In the genomic region with DNA sequence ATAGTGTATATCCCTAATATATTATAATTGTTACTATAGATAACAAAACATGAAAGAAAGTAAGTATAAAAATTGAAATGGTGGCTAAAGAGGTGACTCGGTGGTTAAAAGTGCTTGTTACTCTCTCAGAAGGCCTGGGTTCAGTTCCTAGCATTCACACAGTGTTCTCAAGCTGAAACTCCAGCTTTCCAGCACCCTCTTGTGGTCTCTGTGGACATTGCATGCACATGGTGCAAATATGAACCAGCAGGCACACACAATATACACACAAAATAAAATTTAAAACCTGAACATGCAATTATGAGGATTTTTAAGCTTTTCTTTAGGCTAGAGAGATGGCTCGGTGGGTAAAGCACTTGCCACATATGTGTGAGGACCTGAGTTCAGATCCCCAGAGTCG, we compare ENCODE assay signal across 17 mouse cellular contexts. TPM values are rescaled to one million over a fixed set of nuclear protein-coding genes. Genes with fewer than 3 reads are reported as not detected.
DNase-seq lines count a peak whose midpoint lies in the region; ATAC-seq and TF ChIP-seq lines count a peak whose summit lies in the region.
"Had no signal": no experiment of that assay in that cellular context is flagged by ENCODE, and none has a peak within 500 bp of the region (broad histone marks: within the 10 kb centered on the region; RNA-seq: fewer than 3 reads in every experiment).

No protein-coding gene starts in this region.

- H3K4me1 ChIP-seq in forebrain, postnatal 0 days (ENCODE audit: insufficient read depth), result no peaks in the 10 kb centered on the region
- H3K4me1 ChIP-seq in forebrain, embryonic 14.5 days (ENCODE audit: control insufficient read depth, insufficient read depth, low read length), result no peaks in the 10 kb centered on the region
- peaks cover 2% of the 10 kb centered on the region; the same call in 1 of the 2 replicates for H3K4me1 ChIP-seq in liver, postnatal 0 days (ENCODE audit: insufficient read depth)
- H3K4me1 ChIP-seq in liver, embryonic 11.5 days (replicated peaks; ENCODE audit: control insufficient read depth, insufficient read depth, low read length), result no peaks in the 10 kb centered on the region
- H3K4me1 ChIP-seq: forebrain, embryonic 15.5 days; limb, embryonic 15.5 days had no signal

- TF ChIP-seq EP300 in liver, postnatal 0 days (IDR thresholded peaks at IDR 0.05; ENCODE audit: low read depth), result no peak

- no peak for DNase-seq in forebrain, postnatal 0 days
- DNase-seq in forebrain, embryonic 14.5 days (ENCODE audit: low spot score), result no peak
- no peak for DNase-seq in liver, postnatal 0 days
- DNase-seq in liver, embryonic 11.5 days (ENCODE audit: low spot score), result no peak
- DNase-seq in ES-CJ7 (ENCODE audit: low read depth, low spot score), result peak; percentile 38
- DNase-seq in induced T-regulatory cell, adult 2 months (ENCODE audit: low read depth), result peak; percentile 11
- no peak for DNase-seq in heart, adult 18-20 months
- no peak for DNase-seq in T-cell, adult 2 months (ENCODE audit: low spot score)
- DNase-seq: adrenal gland, postnatal 36 days; B cell, adult 2 months; cerebellum, adult 11 months; gastrocnemius, postnatal 36 days; kidney, postnatal 4 days; right cerebral cortex, postnatal 25 days had no signal

- H3K9ac ChIP-seq in forebrain, postnatal 0 days, result no peak overlapping the region
- H3K9ac ChIP-seq in forebrain, embryonic 14.5 days (ENCODE audit: low read length), result no peak overlapping the region
- H3K9ac ChIP-seq in liver, postnatal 0 days (replicated peaks), result no peak overlapping the region
- no peak overlapping the region for H3K9ac ChIP-seq in liver, embryonic 11.5 days (ENCODE audit: low read depth, low read length)
- H3K9ac ChIP-seq: forebrain, embryonic 15.5 days; limb, embryonic 15.5 days had no signal

- H3K4me2 ChIP-seq in forebrain, postnatal 0 days (ENCODE audit: low read depth), result no peak overlapping the region
- no peak overlapping the region for H3K4me2 ChIP-seq in forebrain, embryonic 14.5 days (ENCODE audit: low read length)
- no peak overlapping the region for H3K4me2 ChIP-seq in liver, postnatal 0 days (ENCODE audit: low read depth, low read length)
- H3K4me2 ChIP-seq in liver, embryonic 11.5 days, result no peak overlapping the region
- H3K4me2 ChIP-seq: forebrain, embryonic 15.5 days; limb, embryonic 15.5 days had no signal

- no peaks in the 10 kb centered on the region for H3K27me3 ChIP-seq in forebrain, postnatal 0 days (ENCODE audit: insufficient read depth, low read length)
- H3K27me3 ChIP-seq in forebrain, embryonic 14.5 days (replicated peaks; ENCODE audit: control insufficient read depth, insufficient read depth, low read length), result no peaks in the 10 kb centered on the region
- no peaks in the 10 kb centered on the region for H3K27me3 ChIP-seq in liver, postnatal 0 days (ENCODE audit: insufficient read depth, low read length)
- no peaks in the 10 kb centered on the region for H3K27me3 ChIP-seq in liver, embryonic 11.5 days (replicated peaks; ENCODE audit: control insufficient read depth, insufficient read depth, low read length)
- H3K27me3 ChIP-seq: forebrain, embryonic 15.5 days; limb, embryonic 15.5 days had no signal

- H3K9me3 ChIP-seq in forebrain, postnatal 0 days (ENCODE audit: low read length), result peaks cover 16% of the 10 kb centered on the region; the same call in 1 of the 2 replicates
- peaks cover 31% of the 10 kb centered on the region for H3K9me3 ChIP-seq in forebrain, embryonic 14.5 days (replicated peaks; ENCODE audit: control insufficient read depth, low read length)
- peaks cover 10% of the 10 kb centered on the region for H3K9me3 ChIP-seq in liver, postnatal 0 days (ENCODE audit: low read length)
- peaks cover 11% of the 10 kb centered on the region for H3K9me3 ChIP-seq in liver, embryonic 11.5 days (ENCODE audit: control insufficient read depth, low read length)

- H3K4me3 ChIP-seq in forebrain, postnatal 0 days (ENCODE audit: low read depth, low read length), result no peak overlapping the region
- H3K4me3 ChIP-seq in forebrain, embryonic 14.5 days (ENCODE audit: low read depth, low read length), result no peak overlapping the region
- no peak overlapping the region for H3K4me3 ChIP-seq in liver, postnatal 0 days (ENCODE audit: low read depth, low read length)
- H3K4me3 ChIP-seq in liver, embryonic 11.5 days (ENCODE audit: low read depth, low read length), result no peak overlapping the region
- H3K4me3 ChIP-seq: forebrain, embryonic 15.5 days; limb, embryonic 15.5 days had no signal

- no peaks in the 10 kb centered on the region for H3K36me3 ChIP-seq in forebrain, postnatal 0 days (ENCODE audit: insufficient read depth)
- H3K36me3 ChIP-seq in forebrain, embryonic 14.5 days (ENCODE audit: control insufficient read depth, insufficient read depth, low read length), result no peaks in the 10 kb centered on the region
- no peaks in the 10 kb centered on the region for H3K36me3 ChIP-seq in liver, postnatal 0 days (replicated peaks; ENCODE audit: insufficient read depth, low read length)
- no peaks in the 10 kb centered on the region for H3K36me3 ChIP-seq in liver, embryonic 11.5 days (ENCODE audit: control insufficient read depth, insufficient read depth, low read length)
- H3K36me3 ChIP-seq: forebrain, embryonic 15.5 days; limb, embryonic 15.5 days had no signal

- no peak for ATAC-seq in forebrain, postnatal 0 days
- no peak for ATAC-seq in forebrain, embryonic 14.5 days
- no peak for ATAC-seq in liver, postnatal 0 days
- ATAC-seq in liver, embryonic 11.5 days (replicated peaks; ENCODE audit: low FRiP score), result no peak
- ATAC-seq: forebrain, embryonic 15.5 days had no signal

- peak; percentile 22 for TF ChIP-seq CTCF in forebrain, postnatal 0 days (IDR thresholded peaks at IDR 0.05; ENCODE audit: low read depth)
- TF ChIP-seq CTCF in liver, postnatal 0 days (IDR thresholded peaks at IDR 0.05; ENCODE audit: low read depth), result peak; percentile 49

- 98% methylated on average over 3 of the region's 3 CpGs for WGBS in forebrain, postnatal 0 days
- whole genome bisulfite sequencing in forebrain, embryonic 14.5 days, result 93% methylated on average over 3 of the region's 3 CpGs
- WGBS in liver, postnatal 0 days (ENCODE audit: insufficient replicate concordance), result 75% methylated on average over 3 of the region's 3 CpGs
- 86% methylated on average over 3 of the region's 3 CpGs for WGBS in liver, embryonic 11.5 days

- no peak overlapping the region for H3K27ac ChIP-seq in forebrain, postnatal 0 days (ENCODE audit: low read depth, low read length)
- H3K27ac ChIP-seq in forebrain, embryonic 14.5 days (ENCODE audit: low read depth, low read length), result no peak overlapping the region
- no peak overlapping the region for H3K27ac ChIP-seq in liver, postnatal 0 days (ENCODE audit: low read depth)
- no peak overlapping the region for H3K27ac ChIP-seq in liver, embryonic 11.5 days (ENCODE audit: low read depth, low read length)
- H3K27ac ChIP-seq: forebrain, embryonic 15.5 days; limb, embryonic 15.5 days; macrophage had no signal

RNA-seq across cellular contexts. Expression of a gene that starts 24.5 kb away (rescaled TPM):
- 1.0 and 1.8 TPM in 2 replicates for total RNA-seq in forebrain, postnatal 0 days (2014; rRNA removed)
- 1.0 and 1.2 TPM in 2 replicates for polyA plus RNA-seq in forebrain, postnatal 0 days (2015; fragmentation: Nextera tagmentation; extraction: Ambion mirVana)
- 7.9 and 8.7 TPM in 2 replicates for polyA plus RNA-seq in forebrain, embryonic 14.5 days (2014; fragmentation: Nextera tagmentation; extraction: Ambion mirVana)
- polyA plus RNA-seq in liver, postnatal 0 days (2015; fragmentation: Nextera tagmentation; extraction: Ambion mirVana), result 1.0 and 1.8 TPM in 2 replicates
- 1.0 and 1.1 TPM in 2 replicates for polyA plus RNA-seq in liver, embryonic 11.5 days (2014; fragmentation: Nextera tagmentation; extraction: Ambion mirVana)
- 1 to 10 TPM; 3.2 to 6.0 TPM for total RNA-seq in heart, adult 18-20 months (2021)
- polyA plus RNA-seq: macrophage had no signal

Comparison
In these comparisons a context has a peak if more than half of its experiments do, and no peak if none do; other contexts are left out.
1. DNase-seq: peak in ES-CJ7 (single experiment) and induced T-regulatory cell, adult 2 months (single experiment); none in forebrain, postnatal 0 days (single experiment), forebrain, embryonic 14.5 days (single experiment), liver, postnatal 0 days (single experiment), liver, embryonic 11.5 days (single experiment), heart, adult 18-20 months (0 of 2) and T-cell, adult 2 months (single experiment).